Mouse (Mus musculus) kidney, postnatal 25 days (tissue): ENCODE results near the gene Errfi1.
"Not testable (repeated sequence)": the region's sequence is repeated elsewhere in the genome, so short reads cannot be mapped to it uniquely, and the experiment has no call there.

Experiments
- DNase-seq, 2 experiments: peaks; one replicate each; pipeline ENCODE4 v3.0.0; 2021; ENCODE audit warnings: mixed read lengths in 2 of 2

Errfi1 gene

DNA sequence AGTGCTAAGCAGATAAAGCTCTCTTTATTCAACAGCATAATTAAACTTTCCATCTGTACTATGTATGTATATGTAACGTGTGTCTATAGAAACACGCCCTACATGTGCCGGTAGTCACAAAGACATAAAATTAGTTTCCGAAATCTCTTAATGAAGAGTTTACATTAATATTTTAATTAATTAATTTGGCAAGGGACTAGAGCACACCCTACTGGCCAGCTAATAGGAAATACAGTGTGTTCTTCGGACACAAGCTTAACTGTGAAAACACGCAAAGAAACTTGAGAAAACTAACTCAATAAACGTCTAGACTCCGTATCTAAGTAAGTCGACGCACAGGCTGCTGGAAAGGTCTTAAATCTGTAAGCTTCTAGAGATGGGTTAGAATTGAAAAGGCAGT, 3.8 kb upstream of the Errfi1 start:
- DNase-seq = no peak

GRCm38 (mm10) chr4:150850893-150851292, 2.8 kb upstream of the Errfi1 start:
- peak; percentile 60 to 84 for DNase-seq

- peak; percentile 64 to 65 for DNase-seq
These were observed 1.7 kb upstream of the Errfi1 start for GRCm38 (mm10) chr4:150852045-150852444.

DNA sequence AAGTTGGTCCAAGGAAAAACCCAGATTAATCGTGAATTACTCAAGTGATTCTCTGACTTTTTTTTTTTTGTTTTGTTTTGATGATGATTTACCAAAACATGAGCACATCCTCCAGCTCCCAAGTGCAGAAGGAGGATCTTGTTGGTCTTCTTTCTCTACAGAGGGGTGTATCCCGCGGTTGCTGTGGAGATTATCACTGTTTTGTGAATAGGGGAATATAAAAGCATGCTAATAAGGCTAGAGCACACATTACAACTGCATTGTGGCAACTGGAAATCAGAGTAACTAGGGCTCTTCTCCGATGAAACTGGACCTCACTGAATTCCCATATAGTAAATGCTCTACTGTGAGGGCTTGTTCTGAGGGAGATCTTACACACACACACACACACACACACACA, 1.2 kb upstream of the Errfi1 start:
- peak; percentile 34 to 57 for DNase-seq

DNA sequence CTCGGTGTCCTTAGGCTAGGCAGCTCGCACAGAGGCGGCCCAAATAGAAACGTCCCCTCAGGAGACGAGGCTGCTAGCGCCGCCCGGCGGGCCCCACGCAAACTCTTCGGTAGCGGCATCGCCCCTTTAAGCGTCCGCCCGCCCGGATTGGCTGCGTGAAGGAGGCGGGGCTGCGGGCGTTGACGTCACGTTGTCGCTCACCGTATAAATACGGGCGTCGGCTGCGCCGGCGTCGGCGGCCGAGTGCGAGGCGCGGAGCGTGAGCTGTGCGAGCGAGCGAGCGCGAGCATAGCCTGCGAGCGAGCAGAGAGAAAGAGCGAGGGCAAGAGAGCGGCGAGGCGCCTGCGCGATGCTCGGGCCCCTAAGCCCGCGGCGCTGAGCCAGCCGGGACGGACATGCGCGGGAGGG, 1.1 kb downstream of the Errfi1 start:
- peak; percentile 95 to 97 for DNase-seq

GRCm38 (mm10) chr4:150855346-150855745, 1.6 kb downstream of the Errfi1 start:
- peak in 1 of 2 experiments; percentile 35 for DNase-seq

GRCm38 (mm10) chr4:150860526-150860925, 6.8 kb downstream of the Errfi1 start:
- no peak for DNase-seq

- no peak for DNase-seq
These were observed 7.4 kb downstream of the Errfi1 start for GRCm38 (mm10) chr4:150861161-150861560.

- DNase-seq = no peak
These were observed 9.1 kb downstream of the Errfi1 start for GRCm38 (mm10) chr4:150862626-150863375.

- DNase-seq = peak in 1 of 2 experiments; percentile 35
These were observed 11.7 kb downstream of the Errfi1 start for GRCm38 (mm10) chr4:150865371-150865770.

- DNase-seq = peak in 1 of 2 experiments; percentile 54
These were observed 12.3 kb downstream of the Errfi1 start for GRCm38 (mm10) chr4:150866069-150866468.

DNA sequence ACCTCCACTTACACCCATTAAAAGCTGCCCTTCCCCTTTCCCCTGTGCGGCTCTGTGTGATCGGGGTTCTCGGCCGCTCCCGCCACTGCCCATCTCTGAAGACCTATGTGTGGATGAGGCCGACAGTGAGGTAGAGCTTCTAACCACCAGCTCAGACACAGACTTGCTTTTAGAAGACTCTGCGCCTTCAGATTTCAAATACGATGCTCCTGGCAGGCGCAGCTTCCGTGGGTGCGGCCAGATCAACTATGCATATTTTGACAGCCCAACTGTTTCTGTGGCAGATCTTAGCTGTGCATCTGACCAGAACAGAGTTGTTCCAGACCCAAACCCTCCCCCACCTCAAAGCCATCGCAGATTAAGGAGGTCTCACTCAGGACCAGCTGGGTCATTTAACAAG, 12.8 kb downstream of the Errfi1 start:
- no peak for DNase-seq

- DNase-seq = no peak
These were observed 14.4 kb downstream of the Errfi1 start for GRCm38 (mm10) chr4:150868161-150868560.

DNA sequence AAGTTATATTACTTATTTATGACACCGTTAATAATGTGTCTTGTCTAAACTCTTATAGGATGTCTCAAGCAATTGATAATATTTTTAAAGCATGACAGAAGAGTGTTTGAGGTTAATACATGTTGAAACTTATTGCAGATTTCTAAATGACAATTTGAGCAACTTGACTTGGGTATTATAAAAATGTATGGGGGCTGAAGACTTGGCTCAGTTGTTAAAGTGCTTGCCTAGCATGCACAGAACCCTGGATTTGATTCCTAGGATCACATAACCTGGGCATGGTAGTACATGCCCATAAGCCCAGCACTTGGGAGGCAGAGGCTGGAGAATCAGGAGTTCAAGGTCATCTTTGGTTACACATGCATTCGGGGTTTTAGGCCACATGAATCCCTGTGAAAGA, 15.1 kb downstream of the Errfi1 start:
- DNase-seq = no peak

DNA sequence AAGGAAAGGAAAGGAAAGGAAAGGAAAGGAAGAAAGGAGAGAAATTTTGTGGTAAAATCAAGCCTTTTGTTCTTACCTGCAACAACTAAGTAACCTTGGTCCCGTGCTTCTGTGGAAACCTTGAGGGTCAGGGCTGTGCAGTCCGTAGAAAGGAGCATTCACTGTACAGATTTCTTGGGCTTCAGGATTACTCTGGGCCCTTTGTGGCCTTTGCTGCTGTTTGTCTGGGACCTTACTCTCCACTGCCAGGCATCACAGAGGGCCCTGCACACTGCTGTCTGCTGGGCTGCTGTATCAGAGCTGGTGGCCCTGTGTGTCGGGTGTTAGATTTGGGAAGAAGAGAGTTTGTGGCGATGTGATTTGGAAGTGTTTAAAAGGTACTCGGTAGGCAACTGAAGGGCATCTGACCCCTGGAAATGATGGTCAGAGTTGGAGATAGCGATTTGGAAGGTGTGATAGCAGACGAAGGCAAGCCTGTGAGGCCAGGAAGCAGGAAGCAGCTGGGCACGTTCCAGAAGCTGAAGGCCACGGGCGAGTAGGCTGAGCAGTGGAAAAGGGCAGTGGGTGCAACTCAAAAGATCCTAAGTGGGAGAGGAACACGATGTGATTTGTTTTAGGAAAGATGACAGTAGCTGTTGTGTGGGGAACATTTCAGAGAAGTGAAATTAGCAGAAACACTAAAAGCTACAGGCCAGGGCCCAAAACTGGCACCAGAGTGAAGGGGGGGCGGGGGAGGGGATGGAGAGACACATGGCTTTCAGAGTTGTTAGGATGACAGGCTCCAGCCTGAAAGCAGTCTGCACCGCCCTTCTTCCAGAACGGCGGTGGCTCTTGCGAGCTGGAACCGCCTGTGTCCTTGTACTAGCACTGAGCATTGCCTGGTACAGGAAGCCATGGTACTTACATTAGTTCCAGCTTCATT, 15.8 kb downstream of the Errfi1 start:
- DNase-seq = peak; percentile 48 to 79

GRCm38 (mm10) chr4:150870963-150871391, 17.3 kb downstream of the Errfi1 start:
- DNase-seq = peak in 1 of 2 experiments; percentile 61

DNA sequence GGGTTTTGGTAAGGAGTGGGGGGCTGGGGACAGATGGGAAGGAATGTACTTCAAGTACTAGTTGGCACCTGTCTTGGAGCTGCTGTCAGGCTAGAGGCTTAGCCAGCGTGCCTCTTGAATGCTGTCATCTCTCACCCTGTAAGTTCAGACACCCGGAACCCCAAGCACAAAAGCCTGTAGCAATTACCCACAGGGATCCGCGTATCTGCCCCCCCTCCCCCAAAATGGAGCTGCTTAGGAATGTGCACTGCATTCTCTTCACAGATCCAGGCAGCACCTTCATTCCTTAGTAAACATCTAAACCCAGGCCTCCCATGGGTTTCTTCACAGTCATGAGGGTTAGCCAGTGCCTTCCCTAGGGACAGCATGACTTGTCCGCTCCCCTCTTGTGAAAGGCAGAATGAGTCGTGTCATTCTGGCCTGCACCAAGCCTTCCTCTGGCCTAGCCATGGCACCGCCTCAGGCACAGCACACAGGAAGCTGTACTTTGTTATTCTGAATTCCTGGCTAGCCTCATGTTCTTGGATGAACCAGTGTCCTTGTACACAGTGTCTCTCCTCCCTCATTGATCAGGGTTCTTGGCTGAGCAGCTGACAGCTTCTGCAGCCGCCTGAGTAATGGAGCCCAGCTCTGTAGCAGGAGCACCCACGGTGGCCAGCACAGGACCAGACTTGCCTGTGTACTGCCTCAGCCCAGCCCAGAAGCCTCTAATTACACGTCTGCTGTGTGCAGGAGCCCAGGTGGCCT, 17.8 kb downstream of the Errfi1 start:
- DNase-seq = peak; percentile 50 to 88

DNA sequence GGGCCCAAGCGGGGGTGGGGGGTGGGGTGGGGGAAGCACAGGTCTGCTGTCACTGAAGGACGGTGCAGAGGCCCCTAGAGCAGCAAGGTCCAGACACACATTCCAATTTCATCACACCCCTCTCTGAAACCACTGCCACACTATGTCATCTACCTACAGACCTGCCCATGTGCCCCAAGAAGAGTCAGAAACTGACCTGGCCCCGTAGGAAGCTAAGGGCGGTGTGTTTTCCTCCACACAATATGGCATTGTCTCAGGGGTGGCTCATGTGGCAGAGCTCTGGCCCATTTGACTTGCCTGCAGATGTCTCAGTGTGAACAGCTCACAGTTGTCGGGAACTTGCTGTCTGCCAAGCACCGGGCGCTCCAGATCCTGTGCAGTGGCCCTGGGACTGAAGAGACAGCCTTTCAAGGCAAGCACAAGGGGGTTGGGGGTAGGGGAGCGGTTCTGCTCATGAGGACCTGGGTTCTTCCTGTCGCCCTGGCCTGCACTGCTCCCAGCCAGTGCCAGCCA, 18.5 kb downstream of the Errfi1 start:
- DNase-seq = peak; percentile 46 to 85

GRCm38 (mm10) chr4:150872681-150873080, 19.0 kb downstream of the Errfi1 start:
- DNase-seq = no peak

DNA sequence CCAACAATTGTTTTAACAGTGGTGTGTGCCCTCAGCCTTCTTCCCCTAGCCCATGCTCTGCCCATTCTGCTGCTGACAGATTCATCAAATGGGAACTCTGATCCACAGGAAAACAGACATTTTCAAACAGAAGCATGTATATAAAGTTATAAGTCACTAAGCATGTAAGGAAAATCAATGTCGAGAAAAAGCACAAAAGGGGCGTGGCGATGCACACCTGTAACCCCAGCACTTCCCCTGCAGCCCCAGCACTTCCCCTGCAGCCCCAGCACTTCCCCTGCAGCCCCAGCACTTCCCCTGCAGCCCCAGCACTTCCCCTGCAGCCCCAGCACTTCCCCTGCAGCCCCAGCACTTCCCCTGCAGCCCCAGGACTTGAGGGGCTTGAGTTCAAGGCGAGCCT, 20.7 kb downstream of the Errfi1 start:
- DNase-seq = not testable (repeated sequence)

- DNase-seq = no peak
These were observed 21.7 kb downstream of the Errfi1 start for GRCm38 (mm10) chr4:150875393-150875792.

GRCm38 (mm10) chr4:150879631-150880030, 25.9 kb downstream of the Errfi1 start:
- no peak for DNase-seq

DNA sequence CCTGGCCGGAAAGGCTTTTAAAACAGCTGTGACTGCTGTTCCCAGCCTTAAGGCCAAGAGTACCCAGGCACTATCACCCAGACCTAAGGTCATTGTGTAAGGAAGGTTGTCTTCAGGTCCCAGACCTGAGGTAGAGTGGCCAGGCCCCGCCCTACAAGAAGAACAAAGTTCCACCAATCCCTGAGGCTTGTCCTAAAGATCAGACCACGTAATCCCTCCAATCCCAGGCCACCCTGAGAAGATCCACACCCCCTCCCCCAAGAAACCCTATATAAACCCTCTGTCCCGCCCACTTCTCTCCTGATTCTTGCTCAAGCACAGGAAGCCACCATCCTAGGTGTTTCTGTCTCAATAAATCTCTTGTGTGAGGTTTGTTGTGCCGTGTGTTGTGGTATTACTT, 26.6 kb downstream of the Errfi1 start:
- DNase-seq = no peak
